Mouse (Mus musculus) ES-Bruce4 (cell line): ENCODE data around the gene Olfr435. TPM values are rescaled to one million over a fixed set of nuclear protein-coding genes. Genes with fewer than 3 reads are reported as not detected.
"Not testable (repeated sequence)": the region's sequence is repeated elsewhere in the genome, so short reads cannot be mapped to it uniquely, and the experiment has no call there.

Source experiments
- H3K27ac ChIP-seq: 2 replicates; pipeline ENCODE4 v1.5.1; 2012; ENCODE audit warnings: low read length, inconsistent platforms; ENCODE audit not compliant: insufficient read depth
- H3K27me3 ChIP-seq: 2 replicates; pipeline ENCODE4 v1.6.1; 2012; ENCODE audit warnings: mild to moderate bottlenecking, low read length, inconsistent platforms; ENCODE audit not compliant: control insufficient read depth, poor library complexity, insufficient read depth, severe bottlenecking
- H3K36me3 ChIP-seq: 2 replicates; pipeline ENCODE4 v1.6.1; 2012; ENCODE audit warnings: inconsistent platforms, mild to moderate bottlenecking, low read length, moderate library complexity; ENCODE audit not compliant: control insufficient read depth, poor library complexity, insufficient read depth, severe bottlenecking
- H3K4me1 ChIP-seq: one replicate; pipeline ENCODE4 v1.8.1; 2011; ENCODE audit warnings: low read length; ENCODE audit not compliant: control insufficient read depth, insufficient read depth
- H3K4me3 ChIP-seq: 2 replicates; pipeline ENCODE4 v1.5.1; 2011; ENCODE audit warnings: low read depth, mild to moderate bottlenecking, low read length
- H3K9ac ChIP-seq: 2 replicates; pipeline ENCODE4 v1.6.1; 2012; ENCODE audit warnings: low read depth, mild to moderate bottlenecking, inconsistent platforms; ENCODE audit not compliant: poor library complexity, severe bottlenecking
- H3K9me3 ChIP-seq: replicated peaks from 2 replicates; pipeline ENCODE4 v1.6.1; 2012; ENCODE audit warnings: mild to moderate bottlenecking, low read length, inconsistent platforms; ENCODE audit not compliant: control insufficient read depth, poor library complexity, insufficient read depth, severe bottlenecking
- CTCF ChIP-seq: IDR thresholded peaks from one replicate; pipeline ENCODE4 v1.8.1; 2011; ENCODE audit warnings: low read depth, low read length
- EP300 ChIP-seq: IDR thresholded peaks from 2 replicates; pipeline ENCODE4 v1.6.1; 2011; ENCODE audit warnings: low read depth, low read length; ENCODE audit not compliant: insufficient read depth
- POLR2A ChIP-seq: IDR thresholded peaks from one replicate; pipeline ENCODE4 v1.8.1; 2011; ENCODE audit warnings: low read length; ENCODE audit not compliant: insufficient read depth
- polyA plus RNA-seq: library from polyadenylated mRNA; stranded (reverse); fragments of >200 nt; gene quantifications from 2 replicates; pipeline ENCODE4 v1.2.4, GENCODE M21; 2011; ENCODE audit warnings: low read depth; ENCODE audit not compliant: missing spikeins, insufficient read depth, insufficient read length

Olfr435 gene
- polyA plus RNA-seq, 1 experiment: not detected

DNA sequence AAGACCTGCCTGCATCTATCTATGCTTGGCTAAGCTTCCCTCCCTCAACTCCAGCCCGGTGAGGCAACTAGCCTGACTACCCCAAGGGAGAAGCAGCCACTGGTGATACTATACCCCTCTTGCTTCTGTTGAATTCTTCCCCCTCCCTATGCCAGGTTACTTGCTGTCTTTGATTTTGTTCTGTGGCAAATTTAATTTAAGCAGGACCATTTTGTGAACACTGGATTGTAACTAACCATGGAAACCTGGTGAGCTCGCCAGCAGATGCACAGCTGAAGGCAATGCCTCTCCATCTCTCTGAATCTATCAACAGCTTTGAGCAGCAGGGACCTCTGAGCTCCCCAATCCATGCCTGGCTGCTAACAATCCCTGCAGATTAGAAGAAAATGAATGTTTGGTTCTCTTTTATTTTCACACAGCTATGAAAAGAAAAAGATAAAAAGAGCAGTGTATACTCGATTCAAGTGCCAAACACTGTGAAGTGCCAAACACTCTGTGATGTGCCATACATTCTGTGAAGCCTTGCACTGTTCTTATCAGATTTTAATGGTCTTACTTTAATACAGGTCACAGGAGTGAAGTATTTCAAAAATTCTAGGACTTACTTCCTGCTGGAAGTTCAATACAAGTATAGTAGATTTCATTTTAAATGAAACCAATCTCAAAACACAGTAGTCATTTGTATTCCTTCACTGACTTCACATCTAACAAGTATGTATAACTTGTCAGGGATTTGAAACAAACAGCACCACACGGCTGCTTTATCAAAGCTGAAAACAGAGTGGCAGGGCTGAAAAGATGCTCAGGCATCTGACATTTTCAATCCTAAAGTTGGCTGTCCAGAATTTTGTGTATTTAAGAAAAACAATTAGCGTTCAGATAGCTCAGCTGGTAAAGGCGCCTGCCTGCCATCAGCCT lies 18.1 kb upstream of the Olfr435 start:
- no peak for TF ChIP-seq EP300
- no peak for TF ChIP-seq CTCF
- no peak for TF ChIP-seq POLR2A
- no peaks in the 10 kb centered on the region for H3K36me3 ChIP-seq
- H3K4me1 ChIP-seq: no peaks in the 10 kb centered on the region
- H3K9ac ChIP-seq: no peak overlapping the region
- no peaks in the 10 kb centered on the region for H3K9me3 ChIP-seq
- H3K27ac ChIP-seq: no peak overlapping the region
- H3K27me3 ChIP-seq: no peaks in the 10 kb centered on the region
- H3K4me3 ChIP-seq: no peak overlapping the region

DNA sequence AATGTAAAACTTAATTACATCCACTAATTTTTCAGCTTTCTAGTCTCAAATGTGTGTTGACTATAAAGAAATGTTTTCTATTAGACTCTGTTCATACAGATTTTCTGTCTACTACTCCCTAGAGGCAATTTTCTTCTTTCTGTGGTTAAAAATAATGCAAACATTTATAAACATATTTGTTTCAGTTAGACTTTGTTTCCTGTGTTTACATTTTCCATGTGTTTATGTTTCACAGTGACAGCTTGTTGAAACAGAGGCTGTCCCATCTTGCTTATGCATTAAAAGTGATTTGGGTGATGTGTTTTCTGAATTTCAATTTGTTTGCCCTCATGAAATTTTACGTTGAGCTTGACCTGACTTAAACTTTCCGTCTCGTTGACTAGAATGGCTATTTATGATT lies 6.0 kb upstream of the Olfr435 start:
- Histone ChIP-seq H3K9me3 (no peaks in the 10 kb centered on the region), H3K36me3 (no peaks in the 10 kb centered on the region), H3K4me3 (no peak overlapping the region), H3K4me1 (no peaks in the 10 kb centered on the region), H3K9ac (no peak overlapping the region), H3K27ac (no peak overlapping the region), H3K27me3 (no peaks in the 10 kb centered on the region)
- TF ChIP-seq CTCF (no peak), POLR2A (no peak), EP300 (no peak)

DNA sequence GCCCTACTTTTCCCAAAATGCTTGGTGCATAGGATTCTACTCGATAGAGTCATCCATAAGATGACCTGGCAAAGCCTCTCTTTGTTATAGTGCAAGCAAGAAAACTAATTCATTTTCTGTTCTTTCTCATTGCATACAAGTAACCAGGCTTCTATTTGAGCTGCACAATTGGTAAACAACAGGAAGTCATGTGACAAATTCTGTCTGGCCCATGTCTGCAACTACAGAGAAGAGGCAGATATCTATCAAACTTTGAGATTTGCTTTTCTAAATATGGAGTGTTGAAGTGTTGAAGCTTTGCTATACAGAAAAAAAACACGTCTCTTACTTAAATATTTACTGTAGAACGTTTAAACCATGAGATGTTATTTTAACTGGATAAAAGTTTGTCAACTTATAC lies 1.1 kb downstream of the Olfr435 start:
- H3K27me3 ChIP-seq: no peaks in the 10 kb centered on the region
- no peaks in the 10 kb centered on the region for H3K36me3 ChIP-seq
- no peaks in the 10 kb centered on the region for H3K4me1 ChIP-seq
- H3K27ac ChIP-seq: no peak overlapping the region
- no peak overlapping the region for H3K4me3 ChIP-seq
- TF ChIP-seq CTCF: no peak
- no peak for TF ChIP-seq EP300
- no peak for TF ChIP-seq POLR2A
- no peak overlapping the region for H3K9ac ChIP-seq
- H3K9me3 ChIP-seq: no peaks in the 10 kb centered on the region

DNA sequence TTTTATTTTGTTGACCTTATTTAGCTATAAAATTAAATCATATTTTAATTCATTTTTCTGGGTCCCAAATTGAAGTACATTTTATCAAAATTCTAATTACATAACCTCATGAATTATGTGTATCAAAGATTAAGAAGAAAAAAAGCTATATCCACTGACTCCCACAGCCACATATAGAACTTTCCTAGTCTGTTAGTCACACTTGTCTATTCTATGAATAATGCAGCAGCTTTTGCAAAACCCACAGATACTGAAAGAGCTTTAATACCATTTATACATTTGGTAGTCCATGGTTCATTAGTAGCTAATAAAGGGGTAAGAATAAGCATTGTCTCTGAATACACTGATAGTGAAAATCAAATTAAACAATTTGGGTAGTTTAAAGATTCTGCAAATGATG lies 5.8 kb downstream of the Olfr435 start:
- H3K4me1 ChIP-seq: no peaks in the 10 kb centered on the region
- no peak overlapping the region for H3K9ac ChIP-seq
- H3K27me3 ChIP-seq: no peaks in the 10 kb centered on the region
- no peak overlapping the region for H3K27ac ChIP-seq
- H3K36me3 ChIP-seq: no peaks in the 10 kb centered on the region
- TF ChIP-seq POLR2A (no peak), CTCF (no peak), EP300 (no peak)
- H3K9me3 ChIP-seq: no peaks in the 10 kb centered on the region
- no peak overlapping the region for H3K4me3 ChIP-seq

DNA sequence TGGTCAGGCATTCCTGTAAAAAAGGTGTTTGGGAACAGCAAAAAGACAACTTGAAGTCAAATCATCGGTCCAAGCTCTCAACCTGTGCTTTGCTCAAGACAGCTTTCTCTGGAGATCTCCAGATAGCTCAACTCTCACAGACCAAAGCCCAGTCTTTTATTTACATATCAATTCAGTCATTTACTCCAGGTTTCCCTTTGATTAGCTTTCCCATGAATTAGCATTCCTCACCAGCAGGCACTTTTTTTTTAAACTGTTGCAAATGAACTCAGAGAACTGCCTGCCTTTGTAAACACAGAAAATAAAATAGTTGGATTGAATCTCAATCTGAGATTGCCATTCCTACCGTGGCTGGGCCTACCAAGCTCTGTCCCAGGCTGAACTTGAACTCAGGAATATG lies 8.4 kb downstream of the Olfr435 start:
- Histone ChIP-seq H3K9ac (no peak overlapping the region), H3K27ac (no peak overlapping the region), H3K4me1 (no peaks in the 10 kb centered on the region), H3K27me3 (no peaks in the 10 kb centered on the region), H3K36me3 (no peaks in the 10 kb centered on the region), H3K4me3 (no peak overlapping the region), H3K9me3 (no peaks in the 10 kb centered on the region)
- no peak for TF ChIP-seq CTCF
- TF ChIP-seq EP300: no peak
- TF ChIP-seq POLR2A: no peak

DNA sequence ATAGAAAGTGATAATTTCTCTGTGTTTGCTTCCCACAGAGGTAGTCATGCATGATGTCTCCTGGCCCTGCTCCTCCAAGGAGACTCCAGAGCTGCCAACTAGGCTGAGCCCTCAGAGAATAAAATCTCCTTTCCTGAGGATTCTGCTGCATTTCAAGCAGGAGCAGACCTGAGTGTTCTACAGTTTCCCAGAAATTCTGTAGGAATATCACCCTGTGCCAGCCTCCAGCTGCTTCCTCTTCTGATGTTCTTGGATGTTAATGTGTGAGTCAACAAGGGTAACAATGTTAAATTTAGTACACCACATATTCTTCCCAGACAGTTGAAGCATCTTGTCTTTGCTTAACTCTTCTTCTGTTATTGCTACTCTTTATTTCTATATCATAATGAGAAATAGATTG lies 15.9 kb downstream of the Olfr435 start, which contains the start of gene Olfr434:
Gene Olfr434 (plus strand): TSS at position 149 of the 400 bp plus-strand sequence.
- not testable (repeated sequence) for H3K9ac ChIP-seq, H3K36me3 ChIP-seq, H3K27me3 ChIP-seq, H3K4me3 ChIP-seq, H3K4me1 ChIP-seq, H3K27ac ChIP-seq, H3K9me3 ChIP-seq

DNA sequence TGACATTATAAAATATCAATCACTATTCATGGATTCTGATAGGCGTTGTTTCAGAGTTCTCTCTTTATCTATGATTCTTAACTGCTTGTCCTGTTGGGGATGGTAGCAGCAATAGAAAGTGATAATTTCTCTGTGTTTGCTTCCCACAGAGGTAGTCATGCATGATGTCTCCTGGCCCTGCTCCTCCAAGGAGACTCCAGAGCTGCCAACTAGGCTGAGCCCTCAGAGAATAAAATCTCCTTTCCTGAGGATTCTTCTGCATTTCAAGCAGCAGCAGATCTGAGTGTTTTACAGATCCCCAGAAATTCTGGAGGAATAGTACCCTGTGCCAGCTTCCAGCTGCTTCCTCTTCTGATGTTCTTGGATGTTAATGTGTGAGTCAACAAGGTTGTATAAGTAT lies 34.3 kb downstream of the Olfr435 start, which contains the start of gene Olfr47:
Gene Olfr47 (plus strand): TSS at position 275 of the 400 bp plus-strand sequence.
- not testable (repeated sequence) for H3K4me1 ChIP-seq, H3K9me3 ChIP-seq, H3K27me3 ChIP-seq, H3K9ac ChIP-seq, H3K4me3 ChIP-seq, H3K27ac ChIP-seq, H3K36me3 ChIP-seq
